Mouse (Mus musculus): ENCODE measurements around the gene Fgfr2.

GRCm38 (mm10) chr7:132286630-132287339 is 836.4 kb downstream of the Fgfr2 start:
- TF ChIP-seq CTCF (conservative IDR thresholded peaks at IDR 0.05; ENCODE audit: low read length) (no peak), POU5F1 (IDR thresholded peaks at IDR 0.05; ENCODE audit: borderline replicate concordance, low read length) (no peak), NANOG (IDR thresholded peaks at IDR 0.05; ENCODE audit: borderline replicate concordance, low read length) (no peak)

Measured in E14TG2a.4 (cell line).